Mouse (Mus musculus) heart, adult 8-10 months (tissue): ENCODE measurements around the gene Gm9945. TPM values are rescaled to one million over a fixed set of nuclear protein-coding genes. Genes with fewer than 3 reads are reported as not detected.

Experiments used
- DNase-seq: peaks from one replicate; pipeline ENCODE4 v3.0.0; 2022; ENCODE audit warnings: low spot score
- total RNA-seq, 4 experiments: library from RNA; stranded (reverse); gene quantifications; 2 replicates each; pipeline ENCODE4 v1.2.4; 2022

Gm9945 gene
- total RNA-seq, 4 experiments from 2014 or later, result not detected

DNA sequence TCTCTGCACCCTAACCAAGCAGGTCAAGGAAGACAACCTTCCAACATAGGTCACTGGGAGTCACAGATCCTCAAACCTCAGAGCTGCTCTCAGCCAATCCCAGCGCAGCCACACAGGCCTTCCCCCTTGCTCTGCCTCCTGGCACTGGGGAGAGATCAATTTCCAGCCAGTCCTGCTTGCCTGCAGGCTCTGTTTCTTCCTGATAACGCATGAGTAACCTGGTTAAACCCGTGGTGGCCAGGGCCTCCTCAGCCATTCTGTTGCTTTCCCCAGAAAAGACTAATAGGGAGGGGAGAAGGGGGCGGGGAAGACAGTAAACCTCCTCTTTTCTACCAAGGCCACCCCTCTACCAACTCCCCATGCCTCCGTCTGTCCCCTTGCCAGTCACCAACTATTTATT, 18.2 kb upstream of the Gm9945 start:
- no peak for DNase-seq

DNA sequence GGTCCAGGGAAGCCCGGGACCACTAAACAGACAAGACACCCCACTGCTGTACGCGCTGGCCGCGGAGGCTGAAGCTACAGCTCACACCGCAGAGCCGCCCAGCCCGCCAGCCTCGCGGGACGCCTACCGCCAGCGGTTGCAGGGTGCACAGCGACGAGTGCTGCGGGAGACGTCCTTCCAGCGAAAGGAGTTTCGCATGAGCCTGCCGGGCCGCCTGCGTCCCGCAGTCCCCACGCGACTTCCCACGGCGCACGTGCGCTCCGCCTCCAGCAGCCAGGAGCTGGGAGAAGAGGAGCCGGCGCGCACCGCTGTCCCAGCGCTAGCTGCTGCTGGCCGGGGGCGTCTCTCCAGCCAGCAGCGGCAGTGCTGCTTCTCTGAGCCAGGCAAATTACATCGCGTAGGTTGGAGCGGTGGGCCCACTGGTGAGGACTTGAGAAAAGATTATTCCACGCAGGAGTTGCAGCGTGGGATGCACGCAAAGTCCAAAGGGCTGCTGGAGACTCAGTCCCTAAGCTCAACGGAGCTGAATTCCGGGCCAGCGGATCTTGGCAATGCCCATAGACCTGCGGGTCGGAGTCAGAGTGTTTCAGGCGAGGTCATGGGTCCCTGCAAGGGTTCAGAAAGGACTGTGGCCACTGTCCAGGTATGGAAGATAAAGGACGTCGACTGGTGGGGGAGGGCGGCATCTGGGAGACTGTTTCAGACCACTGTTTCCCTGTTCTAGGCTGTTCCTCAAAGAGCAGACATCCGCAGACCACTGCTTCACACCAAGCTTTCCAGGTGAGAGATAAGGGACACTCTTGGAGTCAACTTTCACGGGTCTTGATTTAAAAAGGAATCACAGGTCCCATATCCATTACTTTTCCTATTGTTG, 16.2 kb upstream of the Gm9945 start:
- DNase-seq, result no peak

DNA sequence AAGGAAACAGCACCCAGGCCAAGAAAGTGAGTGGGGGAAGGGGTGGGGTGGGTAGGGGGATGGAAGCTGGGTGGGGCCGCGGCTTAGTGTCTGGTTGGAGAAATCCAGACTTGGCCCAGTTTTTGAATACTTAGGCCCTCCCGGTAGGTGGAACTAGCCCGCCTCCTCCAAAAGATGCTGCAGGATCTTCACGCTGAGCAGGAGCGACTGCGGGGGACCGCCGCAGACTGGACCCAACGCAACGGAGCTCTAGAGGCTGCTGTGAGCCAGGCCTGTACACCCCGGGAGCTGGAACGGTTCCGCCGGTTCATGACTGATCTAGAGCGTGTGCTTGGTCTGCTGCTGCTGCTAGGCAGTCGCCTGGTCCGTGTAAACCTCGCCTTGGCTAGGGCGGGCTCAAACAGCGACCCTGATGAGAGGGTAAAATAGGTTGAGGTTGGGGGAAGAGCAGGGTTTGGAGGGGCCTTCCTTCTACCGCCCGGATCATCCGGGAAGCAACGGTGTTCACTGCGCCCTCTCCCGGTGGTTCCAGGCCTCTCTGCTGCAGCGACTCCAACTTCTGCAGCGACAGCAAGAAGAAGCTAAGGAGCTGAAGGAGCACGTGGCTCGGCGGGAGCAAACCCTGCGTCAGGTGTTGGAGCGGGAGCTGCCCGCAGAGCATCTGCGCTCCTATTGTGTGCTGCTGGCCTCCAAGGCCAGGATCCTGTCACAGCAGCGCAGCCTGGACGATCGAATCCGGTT, 13.6 kb upstream of the Gm9945 start:
- peak; percentile 62 for DNase-seq

DNA sequence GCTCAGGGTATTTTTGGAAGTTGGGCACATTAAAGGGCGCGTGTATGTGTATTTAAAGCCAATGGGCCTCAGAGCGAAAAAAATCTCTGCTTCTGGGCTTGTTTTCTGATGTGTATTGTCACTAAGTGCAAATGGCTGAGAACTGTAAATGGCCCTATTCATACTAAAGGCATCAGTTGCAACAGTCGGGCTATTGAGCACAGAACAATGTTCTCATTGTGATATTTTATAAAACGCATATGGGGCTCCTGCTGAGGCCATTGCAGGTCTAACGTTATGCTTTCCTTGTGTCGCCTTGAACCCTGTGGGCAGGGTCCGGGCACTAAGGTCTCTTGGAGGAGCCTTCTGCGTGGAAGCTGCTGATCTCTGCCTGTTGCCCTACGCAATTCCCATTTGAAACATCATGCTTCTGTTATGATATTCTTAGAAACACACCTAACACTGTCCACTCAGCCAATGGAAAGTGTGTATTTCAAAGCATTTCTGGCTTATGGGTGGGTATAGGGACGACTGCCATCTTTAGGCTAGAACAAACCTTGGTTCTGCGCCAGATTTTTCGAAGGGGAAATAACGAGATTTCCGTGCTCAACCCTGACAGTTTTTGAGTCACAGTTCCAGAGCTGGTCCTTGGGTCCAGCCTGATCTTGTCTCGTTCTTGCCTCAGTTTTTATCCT, 10.5 kb upstream of the Gm9945 start:
- DNase-seq, result no peak

DNA sequence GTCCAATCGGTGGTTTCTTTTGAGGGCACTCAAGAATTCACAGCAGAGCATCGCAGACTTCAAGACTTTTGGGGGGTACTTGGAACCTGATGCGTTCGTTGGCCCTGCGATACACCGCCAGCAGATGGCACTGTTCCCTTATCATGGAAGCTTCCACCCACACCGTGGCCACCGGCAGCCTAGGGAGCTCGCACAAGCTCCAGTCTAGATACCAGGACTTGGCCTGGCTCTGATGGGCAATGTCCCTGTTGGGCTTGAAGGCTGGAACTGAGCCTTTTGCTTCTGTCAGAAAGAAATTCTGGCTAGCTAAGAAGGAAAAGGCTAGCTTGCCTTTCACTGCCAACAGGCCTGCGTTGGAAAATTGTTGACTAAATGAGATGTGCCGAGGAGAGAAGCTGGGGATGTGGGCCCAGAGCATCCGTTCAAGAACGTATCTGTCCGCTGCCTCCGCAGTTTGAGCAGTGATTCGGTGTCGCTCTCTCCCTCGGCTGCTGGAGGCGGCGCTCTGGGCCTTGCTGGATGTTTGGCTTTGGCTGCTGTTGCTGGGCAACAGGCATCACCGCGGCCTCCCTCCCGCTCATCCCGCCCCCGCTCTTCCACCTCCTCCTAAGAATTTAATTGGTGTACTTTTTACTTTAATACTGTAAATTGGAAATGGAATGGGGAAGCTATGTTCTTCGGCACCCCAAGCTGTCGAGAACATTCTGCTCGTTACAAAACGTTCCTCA, 9.8 kb upstream of the Gm9945 start, which contains the start of gene Gm9837:
Gene Gm9837, minus strand, starts transcription at position 512 of the 728 bp plus-strand sequence.
- peak; percentile 90 for DNase-seq

DNA sequence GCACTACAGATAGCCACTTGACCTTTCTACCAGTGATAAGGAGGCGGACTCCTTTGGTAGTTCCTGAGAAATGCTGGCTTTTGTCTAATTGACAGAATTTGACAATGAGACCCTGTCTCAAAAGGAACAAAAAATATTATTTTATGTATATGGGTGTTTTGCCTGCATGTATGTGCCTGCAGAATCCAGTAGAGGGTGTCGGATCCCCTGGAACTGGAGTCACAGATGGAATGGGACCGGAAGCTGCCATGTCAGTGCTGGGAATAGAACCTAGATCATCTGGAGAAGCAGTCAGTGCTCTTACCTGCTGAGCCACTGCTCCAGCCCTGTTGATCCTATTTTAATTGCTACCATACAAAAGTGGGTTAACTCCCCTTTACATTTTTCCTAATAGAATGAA, 7.3 kb upstream of the Gm9945 start:
- DNase-seq, result no peak

DNA sequence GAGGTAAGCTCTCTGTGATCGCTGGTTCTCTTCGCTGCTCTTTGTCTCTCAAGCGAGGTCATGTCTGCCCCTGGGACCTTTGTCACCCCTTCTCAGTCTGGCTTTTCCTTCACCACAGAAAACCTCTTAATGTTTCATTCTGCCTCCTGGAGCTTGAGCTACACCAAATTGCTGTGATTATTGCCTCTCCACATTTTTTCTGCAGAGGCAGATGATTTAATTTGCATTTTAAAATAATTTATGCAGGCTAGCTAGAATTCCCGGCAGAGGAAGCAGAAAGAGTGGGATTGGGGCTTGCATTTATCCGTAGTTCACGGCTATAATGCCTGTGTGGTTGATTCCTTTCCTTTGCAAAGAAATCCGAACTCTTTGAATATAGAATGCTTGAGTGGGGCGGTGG, 4.3 kb upstream of the Gm9945 start:
- DNase-seq, result no peak

DNA sequence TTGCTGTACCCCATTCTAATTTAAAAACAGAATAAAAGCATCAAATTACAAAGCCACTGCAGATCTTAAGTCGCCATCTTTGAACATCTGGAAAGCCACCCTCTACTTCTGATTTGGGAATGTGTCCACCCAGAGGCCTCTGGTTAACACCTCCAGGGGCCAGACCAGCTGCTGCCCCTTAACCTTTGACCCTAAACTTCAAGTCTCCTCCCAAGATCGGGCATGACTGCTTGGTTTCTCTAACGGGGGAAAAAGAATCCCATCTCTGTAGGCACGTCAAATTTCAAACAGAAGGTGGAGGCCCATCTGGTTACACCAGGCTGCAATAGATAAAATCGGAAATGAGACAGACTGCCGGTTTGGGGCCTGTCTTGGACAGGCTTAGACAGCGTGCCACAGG, 2.1 kb upstream of the Gm9945 start:
- no peak for DNase-seq

DNA sequence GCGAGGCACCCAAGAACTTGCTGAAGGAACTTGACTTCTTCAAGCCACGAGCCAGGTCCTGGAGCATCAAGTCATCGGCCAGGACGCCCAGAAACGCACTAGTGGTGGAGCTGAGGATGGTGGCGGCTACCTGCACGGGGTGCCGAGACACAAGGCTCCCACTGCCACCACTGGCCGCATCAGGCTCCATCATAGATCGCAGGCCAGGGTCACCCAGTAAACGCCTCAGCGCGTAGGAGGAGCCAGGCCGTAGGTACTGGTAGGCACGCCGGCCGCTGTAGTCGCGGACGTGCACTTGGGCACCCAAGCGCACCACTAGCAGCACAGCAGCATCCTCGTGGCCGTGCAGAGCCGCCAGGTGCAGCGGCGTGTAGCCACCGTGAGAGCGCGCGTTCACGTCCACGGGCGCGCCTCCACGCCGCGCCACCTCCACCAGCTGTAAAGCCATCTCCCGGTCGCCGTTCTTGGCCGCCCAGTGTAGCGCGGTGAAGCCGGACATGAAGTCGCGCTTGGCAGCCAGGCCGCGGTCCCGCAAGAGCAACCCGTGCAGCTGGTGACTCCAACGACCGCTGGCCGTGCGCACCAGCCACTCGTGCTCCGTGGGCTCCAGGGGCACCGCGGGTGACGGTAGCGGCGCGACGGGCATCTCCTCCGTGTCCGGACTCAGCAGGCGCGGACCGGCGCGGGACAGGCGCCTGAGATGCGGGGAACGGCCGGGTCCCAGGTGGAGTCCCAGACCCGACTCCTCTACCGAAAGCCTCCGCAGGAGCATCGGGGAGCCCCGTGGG, 1.4 kb upstream of the Gm9945 start:
- DNase-seq, result no peak

DNA sequence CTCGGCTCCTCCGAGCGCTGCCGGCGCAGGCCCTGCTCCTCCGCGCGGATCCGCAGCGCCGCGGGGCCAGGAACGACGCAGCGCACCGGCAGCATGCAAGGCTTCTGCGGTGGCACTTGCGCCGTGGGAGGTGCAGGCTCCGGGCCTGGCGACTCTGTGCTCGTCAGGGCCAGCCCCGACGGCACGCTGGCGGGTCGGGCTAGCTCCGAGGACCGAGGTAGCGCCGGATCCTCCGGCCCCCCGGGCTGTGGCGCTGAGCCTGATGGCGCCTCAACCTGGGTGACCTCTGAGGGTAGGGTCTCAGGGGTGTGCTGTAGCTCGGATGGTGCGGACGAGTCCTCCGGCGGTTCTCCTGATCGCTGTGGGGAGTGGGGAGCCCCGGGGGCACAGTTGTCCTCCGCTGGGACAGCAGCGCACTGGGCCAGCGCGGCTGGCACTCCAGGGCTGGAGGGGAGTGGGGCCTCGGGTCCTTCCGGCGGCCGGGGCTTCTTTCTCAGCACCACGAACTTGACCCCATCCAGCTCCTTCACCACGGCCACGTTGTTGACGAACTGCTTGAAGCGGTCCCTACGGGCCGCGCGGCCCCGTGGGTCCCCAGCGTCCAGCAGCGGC, 689 bp upstream of the Gm9945 start:
- DNase-seq, result no peak

DNA sequence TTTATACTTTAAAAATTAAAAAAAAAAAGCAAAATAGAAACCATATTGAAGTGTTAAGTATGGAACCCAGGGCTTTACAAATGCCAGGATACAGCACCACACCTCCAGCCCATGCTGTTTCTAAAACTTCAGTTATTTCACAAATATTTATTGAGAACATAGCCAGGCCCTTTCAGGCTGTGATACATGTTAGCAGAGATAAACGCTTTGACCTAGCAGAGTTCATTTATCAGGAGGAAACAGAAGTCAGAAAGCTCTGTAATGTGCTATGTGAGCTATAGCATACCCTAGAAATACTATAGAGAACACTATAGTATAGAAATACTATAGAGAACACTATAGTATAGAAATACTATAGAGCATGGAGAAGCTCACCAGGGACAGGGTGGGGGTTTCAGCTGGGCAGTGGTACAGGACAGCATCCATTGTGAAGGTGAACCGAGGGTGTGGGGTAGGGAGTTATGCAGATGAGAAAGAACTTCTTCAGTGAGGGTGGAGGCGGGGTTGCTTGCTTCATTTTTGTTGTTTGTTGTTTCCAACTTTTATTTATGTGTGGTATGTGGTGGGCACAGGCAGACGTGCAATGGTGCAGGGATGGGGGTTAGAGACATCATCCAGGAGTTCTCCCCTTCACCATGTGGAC, 1.2 kb downstream of the Gm9945 start:
- no peak for DNase-seq

DNA sequence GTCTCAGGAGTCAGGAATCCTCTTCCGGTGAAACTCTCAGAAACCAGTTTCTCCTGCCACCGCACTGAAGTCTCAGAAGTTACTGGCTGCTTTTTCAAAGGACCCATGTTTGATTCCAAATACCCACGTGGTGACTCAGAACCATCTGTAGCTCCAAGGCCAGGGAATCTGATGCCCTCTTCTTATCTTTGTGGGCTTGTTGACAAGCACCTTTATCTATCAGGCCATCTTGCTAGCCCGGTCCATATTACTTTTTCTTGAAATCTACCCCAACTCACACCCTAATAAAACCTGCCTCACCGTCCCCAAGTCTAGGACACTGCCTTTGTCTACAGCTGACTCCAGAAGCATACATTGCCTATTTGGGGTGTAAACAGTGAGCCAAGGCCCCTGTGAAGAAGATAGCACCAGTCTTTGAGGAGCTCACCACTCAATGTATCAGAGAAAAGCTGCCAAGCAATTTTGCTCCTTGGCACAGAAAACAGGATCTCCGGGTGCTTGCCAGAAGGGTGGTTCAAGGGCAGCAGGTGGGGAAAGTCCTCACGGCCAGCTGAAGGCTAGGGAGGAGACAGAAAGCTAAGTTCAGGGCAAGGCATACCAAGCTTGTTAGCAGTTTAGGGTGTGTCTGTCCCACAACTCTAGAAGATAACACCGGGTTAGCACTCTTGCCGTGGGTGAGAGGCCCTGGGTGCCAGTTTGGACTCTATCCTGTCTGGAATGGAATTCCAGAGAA, 3.4 kb downstream of the Gm9945 start:
- no peak for DNase-seq

DNA sequence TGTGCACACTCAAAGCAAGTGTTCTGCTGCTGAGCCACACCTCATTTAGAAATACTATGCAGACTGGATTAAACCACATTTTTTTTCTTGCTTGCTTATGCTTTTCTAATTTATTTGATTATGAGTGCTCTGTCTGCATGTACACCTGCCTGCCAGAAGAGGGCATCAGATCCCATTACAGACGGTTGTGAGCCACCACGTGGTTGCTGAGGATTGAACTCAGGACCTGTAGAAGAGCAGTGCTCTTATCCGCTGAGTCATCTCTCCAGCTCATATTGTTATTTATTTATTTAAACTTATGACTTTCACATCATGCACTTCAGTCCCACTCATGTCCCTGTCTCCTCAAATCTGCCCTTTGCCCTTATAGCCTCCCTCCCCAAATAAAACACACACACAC, 5.8 kb downstream of the Gm9945 start:
- DNase-seq, result no peak

DNA sequence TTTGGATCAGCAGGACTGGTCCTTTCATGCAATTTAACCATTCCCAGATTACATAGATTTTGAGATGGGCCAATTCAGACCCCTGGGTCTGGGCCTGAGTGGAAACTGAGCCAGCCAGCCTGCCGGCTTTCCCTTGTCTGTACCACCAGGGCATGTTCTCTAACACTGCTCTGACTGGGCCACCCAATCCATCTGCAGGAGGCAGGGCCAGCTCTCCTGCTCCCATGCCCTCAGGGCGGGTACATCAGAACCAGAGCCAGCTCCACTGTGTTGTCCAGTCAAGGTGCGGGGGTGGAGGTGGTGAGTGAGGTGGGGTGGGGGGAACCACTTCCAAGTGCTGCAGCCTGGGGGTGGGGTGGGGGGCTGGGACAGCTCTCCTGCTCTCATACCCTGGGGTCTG, 6.4 kb downstream of the Gm9945 start:
- no peak for DNase-seq

DNA sequence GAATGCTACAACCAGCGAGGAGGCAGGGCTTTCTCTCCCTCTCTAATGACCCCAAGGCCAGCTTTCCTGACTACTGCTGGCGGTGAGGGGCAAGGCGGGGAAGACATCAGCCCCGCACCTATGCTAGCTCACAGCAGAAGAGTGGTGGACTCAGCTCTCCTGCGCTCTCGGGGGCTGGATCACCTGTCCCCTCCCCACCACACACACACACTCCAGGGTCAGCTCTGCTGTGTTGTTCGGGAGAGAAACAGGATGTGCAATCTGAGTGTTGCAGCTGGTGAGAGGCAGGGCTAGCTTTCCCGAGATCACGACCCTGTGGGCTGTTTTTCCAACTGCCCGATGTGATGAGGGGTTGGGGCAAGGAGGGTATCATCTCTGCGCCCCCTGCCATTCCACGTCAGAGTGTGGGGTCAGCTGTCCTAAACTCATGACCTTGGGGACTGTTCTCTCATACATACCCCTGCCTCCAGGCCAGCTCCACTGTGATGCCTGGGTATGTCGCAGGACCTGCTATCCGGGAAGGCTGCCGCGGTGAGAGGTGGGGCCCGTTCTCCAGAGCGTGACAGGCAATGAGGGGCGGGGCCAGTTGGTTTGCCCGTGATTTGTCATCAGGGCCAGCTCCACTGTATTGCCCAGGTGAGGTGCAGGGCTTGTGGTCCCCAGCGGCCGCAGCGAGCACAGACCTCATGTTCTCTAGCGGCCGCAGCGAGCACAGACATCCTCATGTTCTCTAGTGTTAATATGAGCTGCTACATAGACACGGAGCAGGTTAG, 7.0 kb downstream of the Gm9945 start:
- no peak for DNase-seq

DNA sequence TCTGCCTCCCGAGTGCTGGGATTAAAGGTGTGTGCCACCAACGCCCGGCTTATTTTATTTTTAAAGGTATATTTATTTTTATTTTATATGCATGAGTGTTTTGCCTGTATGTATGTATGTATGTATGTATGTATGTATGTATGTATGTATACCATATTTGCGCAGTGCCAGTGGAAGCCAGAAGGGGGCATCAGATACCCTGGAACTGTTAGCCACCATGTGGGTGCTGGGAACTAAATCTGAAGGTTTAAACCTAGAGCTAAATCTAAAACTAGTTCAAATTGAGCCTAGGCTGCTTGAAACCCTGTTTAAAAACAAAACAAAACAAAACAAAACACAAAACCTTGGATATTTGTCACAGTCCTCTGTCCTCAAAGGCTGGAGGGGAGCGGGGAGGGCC, 9.0 kb downstream of the Gm9945 start:
- DNase-seq, result no peak

DNA sequence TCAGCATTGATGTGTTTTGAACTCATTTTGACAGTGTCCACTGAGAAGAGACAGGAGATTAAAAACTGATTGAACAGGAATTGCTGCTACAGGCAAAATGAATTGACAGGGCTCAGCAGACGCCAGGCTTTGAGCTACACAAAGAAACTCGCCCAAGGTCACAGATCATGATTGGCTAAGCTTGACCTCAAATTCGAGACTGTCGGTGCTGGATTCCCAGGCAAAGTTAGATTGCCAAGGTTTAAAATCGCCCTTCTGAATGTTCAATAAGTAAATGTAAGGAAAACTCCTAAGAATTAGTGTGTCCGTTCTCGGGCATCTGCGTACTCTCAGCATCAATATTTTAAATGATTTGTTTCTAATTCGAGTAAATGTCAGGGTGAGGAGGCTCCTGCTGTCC, 9.5 kb downstream of the Gm9945 start:
- no peak for DNase-seq

DNA sequence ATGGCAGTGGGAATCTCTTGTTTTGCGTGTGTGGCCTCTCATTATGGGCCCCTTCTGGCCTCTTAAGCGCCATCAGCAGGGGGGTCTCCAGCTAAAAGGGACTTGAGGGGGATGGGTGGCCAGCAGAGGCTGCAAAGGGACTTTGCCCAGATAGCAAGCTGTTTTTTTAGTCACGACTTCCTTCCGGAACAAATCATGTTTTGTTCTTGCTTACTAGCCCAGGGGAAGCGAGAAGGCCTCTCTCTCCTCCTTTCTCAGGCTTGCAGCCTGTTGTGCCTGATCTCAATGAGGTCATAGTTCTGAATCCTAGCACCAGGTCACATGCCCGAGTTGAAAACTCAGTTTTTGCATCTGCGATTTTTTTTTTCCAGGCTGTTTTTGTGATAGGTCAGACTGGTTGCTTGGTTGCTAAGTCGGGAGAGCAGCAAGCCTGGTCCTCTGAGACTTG, 12.0 kb downstream of the Gm9945 start:
- peak; percentile 71 for DNase-seq
